Mouse (Mus musculus) limb, embryonic 12.5 days (tissue): ENCODE results near the gene Mpv17l2. TPM values are rescaled to one million over a fixed set of nuclear protein-coding genes. Genes with fewer than 3 reads are reported as not detected.

Source experiments
- ATAC-seq: fragments of 200-750 bp; cut with Nextera tagmentation; 2 replicates; pipeline ENCODE4 v1.8.0; 2017; ENCODE audit warnings: low read depth, moderate TSS enrichment; ENCODE audit not compliant: insufficient number of reproducible peaks, insufficient read depth, low FRiP score, low TSS enrichment
- H3K27ac ChIP-seq: fragments of 300-500 bp; sonication (generic); 2 replicates; pipeline ENCODE4 v1.5.1; 2016; ENCODE audit warnings: mild to moderate bottlenecking, moderate library complexity
- H3K27me3 ChIP-seq: fragments of 300-500 bp; sonication (generic); 2 replicates; pipeline ENCODE4 v1.6.1; 2016; ENCODE audit warnings: mild to moderate bottlenecking, moderate library complexity
- H3K36me3 ChIP-seq: fragments of 300-500 bp; sonication (generic); 2 replicates; pipeline ENCODE4 v1.6.1; 2016; ENCODE audit warnings: mild to moderate bottlenecking, moderate library complexity
- H3K4me1 ChIP-seq: fragments of 300-500 bp; sonication (generic); replicated peaks from 2 replicates; pipeline ENCODE4 v1.6.1; 2016
- H3K4me2 ChIP-seq: fragments of 300-500 bp; sonication (generic); 2 replicates; pipeline ENCODE4 v1.6.1; 2016; ENCODE audit warnings: mild to moderate bottlenecking, moderate library complexity
- H3K4me3 ChIP-seq: fragments of 300-500 bp; sonication (generic); replicated peaks from 2 replicates; pipeline ENCODE4 v1.5.1; 2016; ENCODE audit warnings: mild to moderate bottlenecking
- H3K9ac ChIP-seq: fragments of 300-500 bp; sonication (generic); replicated peaks from 2 replicates; pipeline ENCODE4 v1.6.1; 2016; ENCODE audit warnings: mild to moderate bottlenecking, moderate library complexity
- H3K9me3 ChIP-seq: fragments of 300-500 bp; sonication (generic); 2 replicates; pipeline ENCODE4 v1.6.1; 2016; ENCODE audit warnings: mild to moderate bottlenecking, moderate library complexity
- WGBS: fragments of 180-500 bp; shearing (Covaris S2); methylation state at CpG from one replicate; pipeline ENCODE4 v1.1.7; 2016; 5-methylcytosine and 5-hydroxymethylcytosine counted together
- polyA plus RNA-seq: library from polyadenylated mRNA; unstranded; fragments of >200 nt; fragmentation: Nextera tagmentation; extraction: Ambion mirVana; gene quantifications from 2 replicates; pipeline ENCODE4 v1.2.1, GENCODE M21; 2016

Gene Mpv17l2
- polyA plus RNA-seq, 1 experiment from 2014 or later = 25.8 TPM

DNA sequence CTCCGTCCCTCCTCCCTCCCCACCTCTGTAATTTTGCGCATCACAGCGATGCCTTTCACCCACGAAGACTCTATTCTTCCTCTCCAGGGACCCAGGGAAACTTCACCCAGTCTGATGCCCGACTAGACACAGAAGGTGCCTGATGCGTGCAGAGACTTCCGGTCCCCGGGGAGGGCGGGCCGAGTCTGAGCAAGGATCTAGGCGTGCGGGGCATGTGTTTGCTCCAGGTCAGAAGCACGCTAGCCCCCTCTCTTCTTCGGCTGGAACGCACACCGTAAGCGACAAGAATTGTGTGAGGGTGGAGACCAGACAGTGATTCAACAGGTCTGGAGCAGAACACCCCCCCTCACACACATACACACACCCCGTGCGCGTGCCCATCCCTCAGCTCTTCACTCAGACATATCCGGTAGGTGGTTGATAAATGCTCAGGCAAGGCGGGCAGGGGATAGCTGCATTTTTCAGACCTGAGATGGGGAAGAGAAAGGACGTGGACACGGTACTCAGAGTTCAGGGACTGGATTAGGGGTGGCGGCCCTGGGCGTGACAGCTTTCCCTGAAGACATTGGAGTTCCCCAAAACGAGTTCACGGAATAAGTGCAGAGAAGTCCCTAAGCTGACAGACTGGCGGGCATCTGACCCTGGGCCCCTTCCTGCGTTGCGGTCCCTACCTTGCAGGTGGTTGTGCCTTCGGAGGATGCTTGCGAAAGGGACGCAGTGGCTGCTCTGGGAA is 5.3 kb upstream of the Mpv17l2 start:
- 2% methylated on average over 34 of the region's 34 CpGs for WGBS

DNA sequence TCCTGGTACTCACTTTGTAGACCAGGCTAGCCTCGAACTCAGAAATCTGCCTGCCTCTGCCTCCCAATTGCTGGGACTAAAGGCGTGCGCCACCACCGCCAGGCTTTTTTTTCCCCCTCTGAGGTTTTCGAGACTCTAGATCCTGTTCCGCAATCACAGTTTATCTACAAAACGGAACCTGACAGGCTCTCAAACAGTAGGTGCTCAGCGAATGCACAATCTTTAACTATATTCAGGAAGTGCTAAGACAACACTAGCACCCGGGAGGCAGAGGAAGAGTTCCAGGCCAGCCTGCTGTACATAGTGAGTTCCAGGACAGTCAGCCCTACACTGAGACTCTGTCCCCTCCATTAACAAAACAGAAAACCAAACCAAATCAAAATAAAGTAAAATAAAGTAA is 4.6 kb upstream of the Mpv17l2 start:
- Histone ChIP-seq H3K4me1 (peaks cover 16% of the 10 kb centered on the region), H3K27ac (no peak overlapping the region), H3K4me3 (peak overlapping the region; percentile 45), H3K36me3 (peaks cover 28% of the 10 kb centered on the region), H3K4me2 (peak overlapping the region; percentile 89), H3K27me3 (no peaks in the 10 kb centered on the region), H3K9ac (peak overlapping the region; percentile 66), H3K9me3 (no peaks in the 10 kb centered on the region)
- 78% methylated on average over 9 of the region's 9 CpGs for WGBS
- ATAC-seq = no peak

More for the DNA sequence above, 5.3 kb upstream of the Mpv17l2 start:
- Histone ChIP-seq H3K9ac (peak overlapping the region; percentile 66), H3K4me1 (peaks cover 15% of the 10 kb centered on the region), H3K36me3 (peaks cover 34% of the 10 kb centered on the region), H3K9me3 (no peaks in the 10 kb centered on the region), H3K27me3 (no peaks in the 10 kb centered on the region), H3K4me2 (peak overlapping the region; percentile 89), H3K27ac (no peak overlapping the region), H3K4me3 (peak overlapping the region; percentile 45)
- ATAC-seq = no peak

DNA sequence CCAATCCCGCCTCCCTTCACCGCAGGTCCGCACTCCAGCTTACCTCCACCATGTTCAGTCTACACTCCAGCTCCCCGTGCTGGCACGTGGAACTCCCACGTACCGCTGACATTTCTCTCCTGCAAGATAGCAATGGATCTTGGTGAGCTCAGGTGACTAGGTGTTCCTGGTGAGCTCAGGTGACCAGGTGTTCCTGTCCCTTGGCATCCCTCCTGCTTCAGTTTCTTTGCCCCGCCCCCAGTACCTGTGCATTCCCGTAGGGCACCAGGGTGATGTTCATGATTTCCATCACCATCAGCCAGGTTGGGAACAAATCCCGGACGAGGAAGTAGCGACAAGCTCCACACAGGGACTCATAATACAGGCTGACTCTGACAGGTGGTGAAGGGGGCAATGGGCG is 3.9 kb upstream of the Mpv17l2 start:
- Histone ChIP-seq H3K9ac (no peak overlapping the region), H3K27me3 (no peaks in the 10 kb centered on the region), H3K9me3 (no peaks in the 10 kb centered on the region), H3K4me3 (no peak overlapping the region), H3K36me3 (peaks cover 21% of the 10 kb centered on the region), H3K4me1 (peaks cover 23% of the 10 kb centered on the region), H3K4me2 (no peak overlapping the region), H3K27ac (no peak overlapping the region)
- ATAC-seq = no peak
- WGBS = 92% methylated on average over 13 of the region's 13 CpGs

DNA sequence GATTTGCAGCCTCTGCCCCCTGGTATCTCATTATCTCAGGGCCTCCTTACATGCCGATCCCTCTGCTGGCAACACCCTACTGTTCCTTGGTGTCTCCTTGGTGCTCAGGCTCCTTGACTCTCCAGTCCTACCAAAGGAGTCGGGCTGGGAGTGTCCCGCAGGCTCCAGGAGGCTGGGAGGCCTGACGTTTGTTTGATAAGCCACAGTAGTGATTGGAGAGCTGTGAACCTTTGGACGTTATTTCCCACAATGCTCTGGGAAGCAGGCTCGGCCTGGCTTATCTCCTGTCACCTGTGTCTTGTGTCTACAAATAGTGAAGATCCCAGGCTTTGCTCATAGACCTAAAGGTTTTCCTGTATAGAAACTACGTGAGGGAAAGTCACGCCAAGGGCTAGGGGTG is 3.3 kb upstream of the Mpv17l2 start:
- no peak for ATAC-seq
- Histone ChIP-seq H3K27me3 (no peaks in the 10 kb centered on the region), H3K9me3 (no peaks in the 10 kb centered on the region), H3K4me3 (no peak overlapping the region), H3K36me3 (peaks cover 16% of the 10 kb centered on the region), H3K9ac (no peak overlapping the region), H3K27ac (no peak overlapping the region), H3K4me2 (no peak overlapping the region), H3K4me1 (peaks cover 28% of the 10 kb centered on the region)
- WGBS = 86% methylated on average over 8 of the region's 8 CpGs

DNA sequence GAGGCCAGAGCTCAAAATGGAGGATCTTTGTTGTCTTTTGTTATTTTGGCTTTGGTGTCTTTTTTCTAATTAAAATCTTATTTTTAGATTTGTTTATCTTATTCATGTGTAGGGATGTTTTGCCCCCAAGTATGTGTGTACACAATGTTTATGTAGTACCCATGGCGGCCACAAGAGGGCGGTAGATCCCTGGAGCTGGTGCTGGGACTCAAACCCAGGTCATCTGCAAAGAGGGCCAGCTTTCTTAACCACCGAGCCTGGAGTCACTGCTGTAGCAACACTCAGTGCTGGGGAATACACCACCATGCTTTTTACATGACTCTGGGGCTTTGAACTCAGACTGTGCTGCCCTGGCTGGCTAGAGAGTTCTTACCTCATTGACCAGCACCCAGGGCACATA is 2.6 kb upstream of the Mpv17l2 start:
- H3K4me3 ChIP-seq = no peak overlapping the region
- 4% methylated on average over 3 of the region's 3 CpGs for WGBS
- peaks cover 30% of the 10 kb centered on the region for H3K4me1 ChIP-seq
- H3K9ac ChIP-seq = no peak overlapping the region
- H3K9me3 ChIP-seq = no peaks in the 10 kb centered on the region
- no peak overlapping the region for H3K4me2 ChIP-seq
- no peak overlapping the region for H3K27ac ChIP-seq
- H3K36me3 ChIP-seq = peaks cover 13% of the 10 kb centered on the region
- ATAC-seq = no peak
- H3K27me3 ChIP-seq = no peaks in the 10 kb centered on the region

DNA sequence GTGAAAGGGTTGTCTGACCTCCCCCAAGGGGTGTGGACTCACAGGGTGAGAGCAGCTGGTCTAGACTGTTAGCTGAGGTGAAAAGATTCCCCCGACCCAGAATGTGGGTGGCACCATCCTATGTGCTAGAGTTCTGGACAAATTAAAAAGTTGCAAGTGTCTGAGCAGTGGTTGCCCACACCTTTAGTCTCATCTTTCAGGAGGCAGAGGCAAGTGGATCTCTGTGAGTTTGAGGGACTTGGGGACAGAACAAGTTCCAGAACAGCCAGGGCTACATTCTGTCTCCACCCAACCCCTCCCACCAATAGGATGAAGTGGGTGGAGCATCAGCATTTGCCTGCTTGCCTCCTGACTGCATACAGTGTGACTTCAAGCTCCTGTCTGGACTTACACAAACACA is 1.4 kb upstream of the Mpv17l2 start:
- peaks cover 16% of the 10 kb centered on the region for H3K36me3 ChIP-seq
- 82% methylated on average over 1 of the region's 1 CpGs for WGBS
- H3K27me3 ChIP-seq = no peaks in the 10 kb centered on the region
- H3K9ac ChIP-seq = no peak overlapping the region
- no peaks in the 10 kb centered on the region for H3K9me3 ChIP-seq
- peaks cover 30% of the 10 kb centered on the region for H3K4me1 ChIP-seq
- no peak overlapping the region for H3K4me2 ChIP-seq
- no peak for ATAC-seq
- H3K27ac ChIP-seq = no peak overlapping the region
- H3K4me3 ChIP-seq = no peak overlapping the region

DNA sequence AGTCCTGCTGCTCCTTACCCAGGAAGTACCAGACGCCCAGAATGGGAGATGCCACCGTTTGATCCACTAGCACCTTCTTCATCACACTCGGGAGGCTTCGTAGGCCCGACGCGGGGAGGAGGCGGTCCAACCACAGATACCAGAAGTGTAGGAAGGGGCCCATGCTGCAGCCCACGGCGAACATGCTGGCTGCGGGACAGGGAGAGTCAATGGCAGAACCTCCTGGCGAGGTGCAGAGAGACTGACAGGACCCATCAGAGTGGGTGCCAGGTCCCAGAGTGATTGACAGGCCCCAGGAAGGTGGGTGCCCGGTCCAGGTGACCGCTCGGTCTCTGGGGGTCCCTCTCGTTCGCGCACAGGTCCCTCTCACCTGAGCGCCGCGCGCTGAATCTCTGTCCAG is 396 bp downstream of the Mpv17l2 start:
- Histone ChIP-seq H3K9ac (peak overlapping the region; percentile 74), H3K36me3 (peaks cover 26% of the 10 kb centered on the region), H3K4me1 (peaks cover 20% of the 10 kb centered on the region), H3K27me3 (no peaks in the 10 kb centered on the region), H3K27ac (peak overlapping the region; percentile 56), H3K4me3 (peak overlapping the region; percentile 68), H3K4me2 (peak overlapping the region; percentile 98), H3K9me3 (no peaks in the 10 kb centered on the region)
- no peak for ATAC-seq
- 1% methylated on average over 22 of the region's 22 CpGs for WGBS

DNA sequence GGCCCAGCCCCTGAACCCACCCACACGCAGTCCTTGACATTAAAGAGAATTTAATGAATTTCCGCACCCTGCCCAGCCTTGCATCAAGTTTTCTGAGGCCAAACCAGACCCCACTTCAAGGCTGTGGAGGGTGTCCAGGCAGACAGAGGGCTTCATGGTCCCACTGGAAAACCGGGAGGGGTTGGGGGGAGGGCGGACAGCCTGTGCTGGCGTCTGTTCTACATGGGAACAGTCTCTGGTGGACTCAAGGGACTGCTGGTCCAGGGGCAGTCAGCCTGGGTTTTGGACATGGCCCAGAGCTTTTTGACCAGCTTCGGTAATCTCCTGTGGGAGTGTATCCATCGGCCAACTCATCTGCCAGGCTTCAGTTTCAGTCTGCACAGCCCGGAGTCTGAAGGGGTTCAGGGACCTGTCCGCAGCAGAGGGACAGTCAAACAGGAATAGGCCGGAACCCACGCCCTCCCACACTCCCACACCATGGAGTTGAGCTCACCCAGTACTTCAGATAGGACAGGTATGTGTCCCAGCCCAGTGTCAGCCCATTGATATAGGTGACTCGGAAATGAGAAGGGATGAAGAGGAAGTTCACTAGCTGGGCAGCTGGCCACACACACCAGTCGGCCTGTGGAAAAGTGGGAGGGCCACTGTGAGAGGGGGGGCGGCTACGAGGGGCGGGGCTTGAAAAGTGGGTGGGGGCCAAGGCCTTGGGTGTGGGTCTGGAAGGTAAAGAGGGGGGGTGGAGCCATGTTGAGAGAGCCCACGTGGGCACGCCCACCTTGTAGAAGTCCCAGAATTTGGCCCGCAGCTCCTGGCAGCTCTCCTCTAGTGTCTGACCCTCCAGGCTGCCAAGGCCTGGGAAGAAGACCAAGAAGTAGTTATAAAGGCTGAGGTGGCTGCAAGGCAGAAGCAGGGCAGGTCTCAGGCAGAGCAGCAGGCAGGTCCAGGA is 1.9 kb downstream of the Mpv17l2 start:
- Histone ChIP-seq H3K4me2 (no peak overlapping the region), H3K27ac (no peak overlapping the region), H3K9me3 (no peaks in the 10 kb centered on the region), H3K4me3 (no peak overlapping the region), H3K4me1 (peaks cover 28% of the 10 kb centered on the region), H3K9ac (0 out of 2 replicates have a peak overlapping the region, but pooled peaks have one; percentile 8), H3K36me3 (peaks cover 26% of the 10 kb centered on the region), H3K27me3 (no peaks in the 10 kb centered on the region)
- WGBS = 69% methylated on average over 19 of the region's 19 CpGs
- no peak for ATAC-seq

DNA sequence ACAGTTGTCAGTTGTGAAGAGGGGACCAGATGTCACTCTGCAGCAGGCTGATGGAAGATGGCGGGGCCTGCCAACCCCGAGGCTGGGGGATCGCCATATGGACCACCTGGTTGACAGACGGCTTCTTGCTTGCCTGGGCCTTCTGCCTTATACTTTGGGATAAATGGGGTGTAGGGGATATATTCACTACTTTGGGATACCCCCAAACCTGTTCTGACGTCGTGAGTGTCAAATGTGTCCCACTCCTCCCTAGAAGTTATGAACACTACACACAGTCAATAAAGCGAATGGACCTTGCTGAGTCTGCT is 2.5 kb downstream of the Mpv17l2 start:
- no peak overlapping the region for H3K27ac ChIP-seq
- H3K4me3 ChIP-seq = no peak overlapping the region
- peaks cover 35% of the 10 kb centered on the region for H3K4me1 ChIP-seq

DNA sequence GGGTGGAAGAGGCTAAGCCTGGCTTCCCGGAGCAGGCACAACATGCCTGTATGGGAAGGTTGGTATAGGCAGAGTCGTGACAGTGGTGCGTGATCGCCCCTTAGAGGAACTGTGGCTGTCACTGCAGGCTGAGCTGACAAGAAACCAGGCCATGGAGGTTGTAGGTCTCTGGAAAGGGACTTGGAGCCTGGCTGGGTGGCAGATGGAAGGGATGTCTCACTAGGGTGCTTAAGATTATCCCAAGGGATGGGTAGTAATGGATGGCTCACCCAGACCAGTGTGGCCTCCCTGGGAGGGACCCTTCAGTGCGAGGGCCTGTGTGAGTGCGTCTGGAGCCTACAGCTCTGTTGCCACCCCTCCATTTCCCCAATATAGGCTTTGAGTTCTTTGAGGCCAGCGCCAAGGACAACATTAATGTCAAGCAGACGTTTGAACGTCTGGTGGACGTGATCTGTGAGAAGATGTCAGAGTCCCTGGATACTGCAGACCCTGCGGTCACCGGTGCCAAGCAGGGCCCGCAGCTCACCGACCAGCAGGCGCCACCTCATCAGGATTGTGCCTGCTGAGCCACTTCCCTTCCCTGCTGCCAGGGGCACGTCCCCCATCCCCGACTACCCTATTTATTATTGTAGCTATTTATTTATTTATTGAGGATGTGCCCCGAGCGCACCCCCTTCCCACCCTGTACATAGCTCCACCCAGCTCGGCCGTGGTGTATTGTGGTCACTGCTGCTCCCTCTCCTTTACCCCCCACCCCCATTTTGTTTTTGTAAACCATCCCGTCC is 3.0 kb downstream of the Mpv17l2 start:
- Histone ChIP-seq H3K9me3 (no peaks in the 10 kb centered on the region), H3K36me3 (peaks cover 26% of the 10 kb centered on the region), H3K4me2 (no peak overlapping the region), H3K4me1 (peaks cover 40% of the 10 kb centered on the region), H3K9ac (no peak overlapping the region), H3K4me3 (no peak overlapping the region), H3K27me3 (no peaks in the 10 kb centered on the region), H3K27ac (no peak overlapping the region)
- WGBS = 76% methylated on average over 22 of the region's 22 CpGs
- ATAC-seq = no peak

More for the DNA sequence above, 2.5 kb downstream of the Mpv17l2 start:
- 84% methylated on average over 7 of the region's 7 CpGs for WGBS
- H3K4me2 ChIP-seq = no peak overlapping the region
- H3K27me3 ChIP-seq = no peaks in the 10 kb centered on the region
- H3K9me3 ChIP-seq = no peaks in the 10 kb centered on the region
- ATAC-seq = no peak
- peaks cover 26% of the 10 kb centered on the region for H3K36me3 ChIP-seq
- H3K9ac ChIP-seq = no peak overlapping the region

DNA sequence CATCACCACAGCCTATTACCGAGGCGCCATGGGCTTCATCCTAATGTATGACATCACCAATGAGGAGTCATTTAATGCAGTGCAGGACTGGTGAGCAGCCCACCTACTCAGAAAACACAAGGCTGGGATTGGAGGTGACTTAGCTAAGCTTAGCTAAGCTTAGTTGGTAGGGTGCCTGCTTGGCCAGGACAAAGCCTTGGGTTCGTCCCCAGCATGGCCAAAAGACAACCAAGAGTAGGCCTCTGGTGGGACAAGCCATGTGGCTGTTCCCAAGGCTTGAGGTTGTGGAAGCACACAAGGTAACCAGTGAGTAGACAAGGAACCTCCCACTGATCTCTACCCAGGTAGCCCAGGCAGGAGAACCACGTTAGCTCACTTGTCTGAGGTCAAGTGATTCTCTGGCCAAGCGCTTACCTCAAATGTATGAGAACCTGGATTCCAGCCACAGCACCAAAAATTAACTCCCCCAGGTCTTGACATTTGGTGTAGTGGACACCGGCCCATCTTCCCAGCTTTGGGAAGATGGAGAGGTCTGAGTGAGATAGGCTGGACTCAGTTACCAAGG is 4.2 kb downstream of the Mpv17l2 start:
- no peaks in the 10 kb centered on the region for H3K9me3 ChIP-seq
- 92% methylated on average over 6 of the region's 6 CpGs for WGBS
- no peaks in the 10 kb centered on the region for H3K27me3 ChIP-seq
- H3K9ac ChIP-seq = no peak overlapping the region
- no peak for ATAC-seq
- H3K4me2 ChIP-seq = no peak overlapping the region
- H3K27ac ChIP-seq = no peak overlapping the region
- no peak overlapping the region for H3K4me3 ChIP-seq
- H3K4me1 ChIP-seq = peaks cover 47% of the 10 kb centered on the region
- H3K36me3 ChIP-seq = peaks cover 26% of the 10 kb centered on the region
